11 mouse cellular contexts compared by ENCODE assay signal in genomic region chr14:71241655-71242390, GRCm38 (mm10).
DNase-seq lines count a peak whose midpoint lies in the region; ATAC-seq lines count a peak whose summit lies in the region.
"Had no signal": no experiment of that assay in that cellular context is flagged by ENCODE, and none has a peak within 500 bp of the region (broad histone marks: within the 10 kb centered on the region; RNA-seq: fewer than 3 reads in every experiment).

No protein-coding gene starts in this region.

- 42% methylated on average over 10 of the region's 10 CpGs for WGBS in midbrain, embryonic 10.5 days

- H3K36me3 ChIP-seq in midbrain, embryonic 10.5 days = no peaks in the 10 kb centered on the region

- DNase-seq in cerebellum, adult 9-10 months = peak; percentile 4
- DNase-seq in cerebellum, adult 8-10 months = no peak
- DNase-seq in right cerebral cortex, postnatal 36 days (ENCODE audit: low spot score in 2 of 2) = peak; percentile 3
- DNase-seq in right cerebral cortex, postnatal 14 days = no peak
- peak; percentile 20 for DNase-seq in midbrain, embryonic 10.5 days (ENCODE audit: low spot score)
- no peak for DNase-seq in adrenal gland, postnatal 14 days
- DNase-seq in urinary bladder, postnatal 14 days (ENCODE audit: low spot score) = no peak
- DNase-seq: thymus, postnatal 36 days had no signal

- ATAC-seq in monocyte, adult 5-6 weeks (replicated peaks; ENCODE audit: insufficient number of reproducible peaks, low FRiP score, low TSS enrichment, poor library complexity, severe bottlenecking) = no peak
- ATAC-seq: Patski had no signal

- no peak overlapping the region; the same call in 1 of the 2 replicates for H3K4me3 ChIP-seq in midbrain, embryonic 10.5 days
- H3K4me3 ChIP-seq: megakaryocyte, embryonic 14.5 days had no signal

- no peaks in the 10 kb centered on the region for H3K9me3 ChIP-seq in midbrain, embryonic 10.5 days (replicated peaks)
- H3K9me3 ChIP-seq: megakaryocyte, embryonic 14.5 days had no signal

- H3K27ac ChIP-seq in midbrain, embryonic 10.5 days (replicated peaks) = peak overlapping the region; percentile 76

- no peaks in the 10 kb centered on the region for H3K27me3 ChIP-seq in midbrain, embryonic 10.5 days (ENCODE audit: low read depth, poor library complexity, severe bottlenecking)
- H3K27me3 ChIP-seq: Patski had no signal

- peaks cover 19% of the 10 kb centered on the region for H3K4me1 ChIP-seq in midbrain, embryonic 10.5 days

Comparison
In these comparisons a context has a peak if more than half of its experiments do, and no peak if none do; other contexts are left out.
1. DNase-seq: peak in cerebellum, adult 9-10 months (single experiment), right cerebral cortex, postnatal 36 days (2 of 2) and midbrain, embryonic 10.5 days (single experiment); none in cerebellum, adult 8-10 months (single experiment), right cerebral cortex, postnatal 14 days (single experiment), adrenal gland, postnatal 14 days (single experiment) and urinary bladder, postnatal 14 days (single experiment).